Mouse (Mus musculus) liver, adult (tissue): ENCODE measurements around the gene Atf5.

Source experiments
- GATA4 ChIP-seq: IDR thresholded peaks from 2 replicates; pipeline ENCODE4 v1.6.1; 2014; ENCODE audit warnings: mild to moderate bottlenecking, low read length; ENCODE audit not compliant: insufficient replicate concordance

Gene Atf5

DNA sequence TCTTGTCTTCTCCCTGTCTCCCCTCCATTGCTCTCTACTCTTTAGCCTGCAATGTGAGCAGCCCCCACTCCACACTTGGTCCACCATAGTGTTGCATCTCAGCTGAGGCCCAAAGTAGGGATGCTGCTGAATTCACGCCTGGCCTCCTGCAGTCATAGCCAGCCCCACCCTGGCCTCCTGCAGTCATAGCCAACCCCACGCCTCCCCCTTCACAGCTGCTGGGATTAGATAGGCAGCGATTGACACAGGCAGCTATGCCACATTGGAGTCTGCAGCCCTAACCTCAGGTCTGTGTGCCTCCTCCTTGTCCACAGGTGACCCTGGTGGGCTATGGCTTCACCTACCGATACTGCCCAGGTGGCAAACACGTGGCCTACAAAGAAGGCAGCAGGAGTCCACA is 48.3 kb downstream of the Atf5 start:
- no peak for TF ChIP-seq GATA4
